Mouse (Mus musculus): ENCODE results near the gene Fam20b.

Fam20b gene

DNA sequence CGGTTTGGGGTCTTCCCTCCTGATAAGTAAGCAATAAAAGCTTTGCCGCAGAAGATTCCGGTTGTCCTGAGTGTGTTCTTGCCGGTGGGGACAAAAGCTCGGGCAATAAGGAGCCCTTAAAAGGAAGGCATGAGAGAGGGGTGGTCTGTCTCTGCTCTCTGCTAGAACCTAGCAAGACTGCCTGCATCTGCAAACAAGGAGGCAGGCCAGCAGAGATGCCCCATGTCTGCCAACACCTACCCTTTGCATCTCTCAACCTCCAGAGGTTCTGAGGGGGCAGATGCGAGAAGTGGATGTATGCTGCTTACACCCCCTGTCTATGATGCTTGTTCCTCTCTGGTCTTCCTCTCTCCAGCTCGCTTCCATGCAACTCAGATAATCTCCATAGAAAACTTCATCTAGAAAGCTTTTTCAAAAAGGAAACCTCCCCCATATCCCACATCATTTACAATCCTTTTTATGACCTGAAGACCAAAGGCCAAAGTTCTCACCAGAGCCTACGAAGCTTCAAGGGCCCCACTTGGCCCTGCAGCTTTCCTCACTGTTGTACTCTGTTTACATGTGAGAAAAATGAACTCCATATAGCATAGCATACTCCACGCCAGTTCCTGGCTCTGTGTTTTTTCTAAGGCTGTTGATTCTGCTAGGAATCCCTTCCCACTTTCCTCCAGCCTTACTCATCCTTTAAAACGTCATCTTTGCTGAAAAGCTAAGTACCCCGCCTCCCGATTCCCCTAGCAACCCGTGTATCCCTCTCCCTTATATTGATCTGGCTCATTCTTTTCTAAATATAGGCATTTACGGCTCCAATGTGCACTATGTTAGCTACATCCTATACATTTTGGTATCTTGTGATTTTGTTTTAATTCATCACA lies 8.6 kb upstream of the Fam20b start:
- DNase-seq = peak; percentile 60

GRCm38 (mm10) chr1:156722089-156722488 lies 3.2 kb upstream of the Fam20b start:
- DNase-seq = peak; percentile 15

DNA sequence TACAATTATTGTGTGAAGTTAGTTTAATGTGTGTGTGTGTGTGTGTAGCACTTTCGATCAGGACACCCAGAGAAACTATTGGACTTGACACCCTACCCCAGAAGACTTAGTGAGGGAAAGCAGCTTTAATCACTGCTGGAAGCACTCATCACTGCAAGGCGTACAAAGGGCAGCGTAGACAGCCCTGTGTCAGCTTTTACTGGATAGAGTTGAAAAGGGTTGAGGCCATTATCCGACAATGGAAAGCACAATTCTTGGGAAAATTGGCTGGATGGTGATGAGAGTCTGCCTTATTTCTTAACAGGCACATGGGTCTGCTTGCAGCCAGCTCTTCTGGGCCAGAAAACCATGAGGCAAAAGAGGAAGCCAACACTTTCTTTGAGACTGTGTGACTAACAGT lies 1.2 kb upstream of the Fam20b start:
- DNase-seq = peak; percentile 84

GRCm38 (mm10) chr1:156718286-156718949 lies 468 bp downstream of the Fam20b start:
- DNase-seq = peak; percentile 96

DNA sequence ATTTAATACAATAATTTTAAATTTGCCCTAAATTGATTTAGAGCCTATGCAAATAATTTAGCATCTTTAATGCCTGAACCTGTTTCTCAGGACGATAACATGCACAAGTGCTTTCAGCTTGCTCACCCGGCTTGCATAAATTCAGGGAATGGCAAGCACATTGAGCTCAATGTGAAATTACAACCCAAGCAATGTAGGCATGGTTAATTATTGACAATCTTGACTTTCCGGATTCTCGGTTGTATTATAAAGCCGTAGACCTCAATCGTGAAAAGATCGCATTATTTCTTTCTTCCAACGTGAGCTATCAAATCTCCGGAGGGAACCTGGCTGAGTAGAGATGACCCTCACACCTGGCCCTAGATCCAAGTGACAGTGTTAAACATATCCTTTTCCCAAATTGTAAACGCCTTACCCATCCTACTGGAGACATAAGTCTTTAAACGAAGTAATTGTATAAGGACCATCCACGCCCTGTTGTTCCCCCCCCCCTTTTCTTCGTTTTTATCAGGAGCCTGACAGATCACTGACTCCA lies 1.1 kb downstream of the Fam20b start:
- DNase-seq = no peak

GRCm38 (mm10) chr1:156716681-156717080 lies 2.2 kb downstream of the Fam20b start:
- peak; percentile 73 for DNase-seq

GRCm38 (mm10) chr1:156710472-156711098 lies 8.3 kb downstream of the Fam20b start:
- DNase-seq = peak; percentile 74

DNA sequence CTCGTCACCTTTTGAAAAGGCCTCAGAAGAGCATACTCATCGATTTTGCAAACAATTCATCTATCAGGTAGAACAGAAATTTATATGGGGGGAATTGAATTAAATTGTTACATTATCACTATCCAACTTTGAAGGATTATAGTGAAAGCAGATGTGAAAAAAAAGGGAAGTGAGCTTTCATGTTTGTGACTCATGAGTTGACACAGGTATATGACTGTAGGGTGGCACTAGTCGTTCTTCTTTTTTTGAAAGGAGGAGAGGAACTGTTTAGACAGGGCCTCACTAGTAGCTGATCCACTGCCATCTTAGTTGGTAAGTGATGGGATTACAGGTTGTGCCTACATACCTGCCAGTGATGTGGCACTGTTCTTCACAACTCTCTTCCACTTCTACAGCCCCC lies 10.2 kb downstream of the Fam20b start:
- no peak for DNase-seq

GRCm38 (mm10) chr1:156705696-156706285 lies 13.1 kb downstream of the Fam20b start:
- DNase-seq = peak; percentile 67

GRCm38 (mm10) chr1:156703444-156703843 lies 15.4 kb downstream of the Fam20b start:
- DNase-seq = peak; percentile 62

DNA sequence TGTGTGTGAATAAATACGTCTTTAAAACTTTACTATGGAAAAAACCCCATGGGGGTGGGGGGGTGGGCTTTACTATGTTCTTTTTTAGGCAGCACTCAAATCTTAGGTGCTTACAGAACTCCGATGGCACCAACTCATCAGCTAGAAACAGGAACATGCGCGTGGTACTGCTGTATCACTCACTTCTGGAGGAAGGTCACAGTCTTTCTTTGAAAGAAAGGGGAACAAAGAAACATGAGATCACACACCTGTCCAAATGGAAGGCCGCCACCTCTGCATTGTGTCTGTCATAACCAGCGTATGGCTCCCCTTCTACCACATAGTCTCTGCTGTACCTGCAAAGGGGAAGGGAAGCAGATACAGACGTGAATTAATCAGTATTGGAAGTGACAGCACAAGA lies 16.7 kb downstream of the Fam20b start:
- DNase-seq = peak; percentile 51

DNA sequence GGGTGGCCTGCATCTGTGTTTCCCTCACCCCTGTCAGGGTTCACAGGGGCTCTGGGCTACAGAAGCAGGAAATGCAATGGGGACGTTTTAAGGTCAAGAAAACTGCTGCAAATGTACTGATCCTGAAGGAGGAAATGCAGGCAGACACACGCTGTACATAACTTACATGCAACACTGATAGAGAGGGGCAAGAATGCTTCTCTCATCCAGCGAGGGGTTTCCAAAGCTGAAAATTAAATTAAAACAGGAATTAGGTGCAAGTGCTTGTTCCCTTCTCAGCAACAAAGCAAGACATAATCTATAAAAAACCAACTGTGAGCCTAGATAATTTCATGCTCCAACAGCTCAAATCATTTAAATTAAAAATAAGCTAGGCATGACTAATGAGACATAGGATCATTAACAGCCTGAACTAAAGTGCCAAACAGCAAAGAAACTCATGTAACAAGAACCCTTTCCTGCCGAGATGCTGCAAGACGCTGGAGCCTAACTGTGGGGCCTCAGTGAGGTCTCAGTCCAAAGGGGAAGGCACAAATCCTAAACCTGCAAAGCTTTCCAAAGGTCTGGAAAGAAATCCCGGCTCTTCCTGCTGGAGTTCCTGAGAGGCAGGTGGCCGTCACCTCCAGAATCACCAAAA lies 32.7 kb downstream of the Fam20b start:
- DNase-seq = no peak

- DNase-seq = peak; percentile 66
Measured at GRCm38 (mm10) chr1:156679599-156679998, 39.3 kb downstream of the Fam20b start.

DNA sequence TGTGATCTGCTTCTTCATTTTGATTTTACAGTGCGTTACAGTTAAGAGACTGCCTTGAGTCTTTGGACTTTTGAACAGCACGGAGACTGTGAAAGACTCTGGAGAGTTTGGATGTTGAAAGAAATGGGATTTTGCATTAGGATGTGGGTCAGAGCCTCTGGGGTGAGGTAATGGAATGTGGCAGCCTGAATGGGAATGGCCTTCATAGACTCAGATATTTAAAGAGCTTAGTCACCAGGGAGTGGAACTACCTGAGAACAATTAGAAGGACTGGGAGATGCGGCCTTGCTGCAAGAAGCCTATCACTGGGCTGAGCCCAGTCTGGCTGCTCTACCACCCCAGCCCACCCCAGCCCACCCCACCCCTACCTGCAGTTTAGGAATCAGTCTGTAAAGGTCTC lies 41.7 kb downstream of the Fam20b start:
- peak; percentile 54 for DNase-seq

GRCm38 (mm10) chr1:156676596-156676995 lies 42.3 kb downstream of the Fam20b start:
- peak; percentile 89 for DNase-seq

- peak; percentile 94 for DNase-seq
Measured at GRCm38 (mm10) chr1:156676171-156676570, 42.7 kb downstream of the Fam20b start.

- peak; percentile 99 for DNase-seq
Measured at GRCm38 (mm10) chr1:156674195-156675000, 44.5 kb downstream of the Fam20b start, which contains the start of gene Tor3a. Gene Tor3a (minus strand): TSS chr1:156674356.

DNA sequence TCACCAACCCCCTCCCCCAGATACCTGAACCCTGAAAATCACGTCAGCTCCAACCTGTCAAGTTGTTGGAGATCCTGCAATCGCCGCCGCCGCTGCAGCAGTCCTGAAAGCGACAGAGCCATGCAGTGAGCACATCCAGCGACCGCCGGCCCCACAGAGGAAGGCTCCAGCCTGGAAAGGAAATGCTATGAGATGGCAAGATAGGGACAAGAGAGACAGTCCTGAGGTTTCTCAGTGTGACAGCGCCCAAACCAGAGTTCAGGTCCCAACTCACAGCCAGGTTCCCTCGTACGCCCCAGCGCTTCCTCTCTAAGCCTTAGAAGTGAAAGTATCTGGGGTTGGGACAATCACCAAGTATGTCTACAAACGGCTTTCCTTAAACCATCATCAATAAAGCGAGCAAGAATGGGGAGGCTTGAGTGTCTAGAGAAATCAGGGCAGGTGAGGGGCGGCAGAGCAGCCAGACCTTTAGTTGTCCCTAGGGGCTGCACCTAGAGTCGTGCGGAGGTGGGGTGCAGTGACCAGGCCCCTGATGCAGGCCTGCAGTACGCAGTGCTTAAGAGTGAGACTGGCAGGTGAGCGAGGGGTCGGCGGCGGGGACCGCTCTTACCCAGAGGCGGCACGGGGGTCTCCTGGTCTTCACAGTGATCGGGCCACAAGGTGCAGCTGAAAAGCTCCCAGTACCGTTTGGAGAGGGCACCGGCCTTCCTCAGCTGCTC lies 45.3 kb downstream of the Fam20b start:
- DNase-seq = peak; percentile 96

DNA sequence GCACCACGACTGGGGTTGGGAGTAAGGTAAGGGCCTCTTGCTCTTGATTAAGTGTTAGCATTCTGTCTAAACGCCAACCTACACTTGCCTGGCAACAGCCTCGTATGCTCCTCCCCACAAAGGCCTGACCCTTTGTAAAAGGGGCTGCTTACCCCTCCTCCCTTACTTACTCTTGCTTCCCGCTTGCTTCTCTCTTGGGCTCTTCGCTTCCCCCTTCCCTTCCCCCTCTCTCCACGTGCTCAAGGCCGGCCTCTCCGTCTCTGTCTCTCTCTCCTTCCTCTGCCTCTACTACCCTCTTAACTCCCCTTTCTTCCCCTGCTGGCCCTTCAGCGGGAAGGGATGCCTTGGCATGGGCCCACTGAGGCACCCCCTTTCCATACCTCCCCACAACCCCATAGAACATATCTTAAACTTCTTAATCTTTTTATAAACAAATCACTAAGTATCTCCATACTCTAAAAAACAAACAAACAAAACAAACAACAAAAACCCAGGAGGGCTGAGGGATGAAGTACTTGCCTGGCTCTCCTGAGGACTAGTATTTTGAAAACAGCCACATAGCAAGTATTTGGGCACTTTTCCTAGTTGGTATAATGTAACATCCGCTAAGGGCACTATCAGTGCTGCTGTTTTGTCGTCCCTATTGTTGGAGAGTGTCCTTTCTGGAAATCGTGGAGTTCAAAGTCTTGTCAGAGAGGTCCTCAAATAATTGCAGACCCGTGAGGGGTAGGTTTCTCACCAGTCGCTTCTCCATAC lies 46.0 kb downstream of the Fam20b start:
- peak; percentile 94 for DNase-seq

- DNase-seq = no peak
Measured at GRCm38 (mm10) chr1:156671921-156672320, 47.0 kb downstream of the Fam20b start.

All from heart, adult 11 months (tissue).